Mouse (Mus musculus) intestine, embryonic 16.5 days (tissue): ENCODE measurements at regions not wholly inside any gene's neighbourhood (a gene's known extent, or its start where the extent isn't known, plus 50 kb on each side); places are given as distances from the start of the nearest gene placed in this dataset.

Experiments
- ATAC-seq: fragments of 200-750 bp; cut with Nextera tagmentation; 2 replicates; pipeline ENCODE4 v1.8.0; 2017; ENCODE audit warnings: moderate TSS enrichment, moderate library complexity
- H3K27ac ChIP-seq: fragments of 300-500 bp; sonication (generic); 2 replicates; pipeline ENCODE4 v1.5.1; 2014; ENCODE audit warnings: mild to moderate bottlenecking, low read length
- H3K27me3 ChIP-seq: fragments of 300-500 bp; sonication (generic); replicated peaks from 2 replicates; pipeline ENCODE4 v1.6.1; 2014; ENCODE audit warnings: low read length, control low read depth, mixed read lengths; ENCODE audit not compliant: control insufficient read depth, insufficient read depth
- H3K36me3 ChIP-seq: fragments of 300-500 bp; sonication (generic); 2 replicates; pipeline ENCODE4 v1.6.1; 2014; ENCODE audit warnings: low read length, control low read depth; ENCODE audit not compliant: control insufficient read depth, insufficient read depth
- H3K4me1 ChIP-seq: fragments of 300-500 bp; sonication (generic); 2 replicates; pipeline ENCODE4 v1.6.1; 2014; ENCODE audit warnings: low read length, control low read depth, mixed read lengths; ENCODE audit not compliant: control insufficient read depth, insufficient read depth
- H3K4me2 ChIP-seq: fragments of 300-500 bp; sonication (generic); 2 replicates; pipeline ENCODE4 v1.6.1; 2014; ENCODE audit warnings: low read depth, low read length, control low read depth
- H3K4me3 ChIP-seq: fragments of 300-500 bp; sonication (generic); 2 replicates; pipeline ENCODE4 v1.5.1; 2014; ENCODE audit warnings: mild to moderate bottlenecking, low read length
- H3K9ac ChIP-seq: fragments of 300-500 bp; sonication (generic); 2 replicates; pipeline ENCODE4 v1.6.1; 2014; ENCODE audit warnings: low read depth, low read length
- H3K9me3 ChIP-seq: fragments of 300-500 bp; sonication (generic); 2 replicates; pipeline ENCODE4 v1.6.1; 2016; ENCODE audit warnings: low read length, control low read depth; ENCODE audit not compliant: control insufficient read depth
- WGBS: fragments of 180-500 bp; shearing (Covaris S2); extraction: QIAGEN DNeasy Blood & Tissue Kit; methylation state at CpG from one replicate; pipeline ENCODE4 v1.1.7; 2014; 5-methylcytosine and 5-hydroxymethylcytosine counted together

DNA sequence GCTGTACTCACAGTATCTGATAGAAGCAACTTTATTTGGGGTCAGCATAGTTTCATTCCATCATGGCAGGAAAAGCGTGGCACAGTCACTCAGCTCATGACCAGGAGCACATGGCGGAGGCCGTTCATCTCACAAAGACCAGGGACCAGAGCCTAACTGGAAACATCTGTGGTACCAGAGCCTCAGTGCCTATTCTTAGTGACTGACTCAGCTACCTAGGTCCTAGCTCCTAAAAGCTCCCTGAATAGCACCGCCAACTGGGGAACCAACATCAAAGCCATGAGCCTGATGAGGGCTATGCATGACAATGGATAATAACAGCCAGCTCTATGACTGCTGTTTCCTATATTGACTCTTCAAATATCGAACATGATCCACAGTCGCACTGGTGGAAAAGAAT is 198.2 kb downstream of the Gm10260 start:
- ATAC-seq = no peak
- 87% methylated on average over 6 of the region's 6 CpGs for WGBS
- H3K4me3 ChIP-seq = no peak overlapping the region
- no peak overlapping the region for H3K9ac ChIP-seq
- no peak overlapping the region for H3K4me2 ChIP-seq
- no peaks in the 10 kb centered on the region for H3K27me3 ChIP-seq
- H3K36me3 ChIP-seq = no peaks in the 10 kb centered on the region
- H3K4me1 ChIP-seq = no peaks in the 10 kb centered on the region
- no peaks in the 10 kb centered on the region for H3K9me3 ChIP-seq
- no peak overlapping the region for H3K27ac ChIP-seq

GRCm38 (mm10) chr13:97560789-97561188 is 199.6 kb downstream of the Gm10260 start:
- 59% methylated on average over 1 of the region's 1 CpGs for WGBS
- Histone ChIP-seq H3K4me3 (no peak overlapping the region), H3K27ac (no peak overlapping the region), H3K9ac (no peak overlapping the region), H3K4me1 (no peaks in the 10 kb centered on the region), H3K27me3 (no peaks in the 10 kb centered on the region), H3K9me3 (no peaks in the 10 kb centered on the region), H3K36me3 (no peaks in the 10 kb centered on the region), H3K4me2 (no peak overlapping the region)
- ATAC-seq = no peak

DNA sequence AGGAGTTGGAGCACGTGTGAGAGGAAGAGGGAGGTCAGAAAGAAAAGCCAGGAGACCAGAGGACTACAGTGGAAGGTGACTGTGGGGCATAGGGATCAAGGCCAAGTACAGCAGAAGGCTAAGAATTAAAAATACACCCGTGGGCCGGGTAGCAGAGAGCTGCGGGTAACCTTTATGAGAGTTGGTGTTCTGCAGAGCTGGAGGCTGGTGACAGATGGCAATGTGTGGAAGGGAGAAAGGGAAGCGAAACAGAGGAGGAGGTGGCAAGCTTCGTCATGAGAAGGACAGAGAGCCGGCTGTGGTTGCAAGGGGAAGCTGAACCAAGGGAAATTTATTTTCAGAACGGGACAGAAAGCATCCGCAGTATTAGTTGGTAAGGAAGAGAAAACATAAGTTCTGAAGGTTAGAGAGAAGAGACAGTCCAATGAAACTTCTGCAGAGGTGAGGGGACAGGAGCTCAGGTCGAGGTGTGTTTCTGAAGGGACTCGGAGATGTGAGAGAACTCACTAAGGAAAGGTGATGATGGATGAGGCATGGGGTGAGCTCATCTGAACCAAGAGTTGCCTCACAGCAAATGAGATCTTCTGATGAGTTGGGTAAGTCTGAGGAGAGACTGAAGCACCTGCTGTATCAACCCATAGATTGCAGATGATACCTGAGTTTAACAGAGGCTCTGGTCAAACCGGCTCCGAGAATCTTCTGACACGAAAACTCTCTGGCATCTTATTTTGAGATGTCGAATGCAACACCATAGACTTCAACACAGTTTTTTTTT is 200.6 kb downstream of the Gm10260 start:
- H3K9me3 ChIP-seq = no peaks in the 10 kb centered on the region
- no peaks in the 10 kb centered on the region for H3K27me3 ChIP-seq
- H3K4me3 ChIP-seq = no peak overlapping the region
- H3K36me3 ChIP-seq = no peaks in the 10 kb centered on the region
- no peak overlapping the region for H3K9ac ChIP-seq
- H3K4me1 ChIP-seq = no peaks in the 10 kb centered on the region
- no peak for ATAC-seq
- H3K4me2 ChIP-seq = no peak overlapping the region
- WGBS = 87% methylated on average over 15 of the region's 15 CpGs
- H3K27ac ChIP-seq = no peak overlapping the region

DNA sequence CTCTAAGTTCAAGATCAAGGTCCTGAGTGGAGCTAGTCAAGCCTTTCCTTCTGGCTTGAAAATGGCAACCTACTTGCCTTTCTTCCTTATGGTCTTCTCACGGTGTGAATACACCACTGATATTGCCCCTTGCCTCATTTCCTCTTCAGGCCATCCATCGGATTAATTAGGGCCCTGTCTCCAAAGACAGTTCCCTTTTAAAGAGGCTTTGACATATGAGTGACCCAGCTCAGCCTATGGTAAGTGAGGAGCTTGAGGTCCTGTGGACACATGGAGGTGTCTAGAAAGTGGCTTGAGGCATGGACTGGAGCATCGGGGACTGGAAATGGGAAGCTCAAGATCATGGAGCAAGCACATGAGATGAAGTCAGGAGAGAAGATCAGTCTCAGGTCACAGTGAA is 201.5 kb downstream of the Gm10260 start:
- H3K9me3 ChIP-seq = no peaks in the 10 kb centered on the region
- no peak for ATAC-seq
- no peaks in the 10 kb centered on the region for H3K36me3 ChIP-seq
- H3K4me2 ChIP-seq = no peak overlapping the region
- no peak overlapping the region for H3K4me3 ChIP-seq
- H3K27ac ChIP-seq = no peak overlapping the region
- H3K4me1 ChIP-seq = 0 out of 2 replicates have a peak, but pooled peaks cover 2% of the 10 kb centered on the region
- 91% methylated on average over 3 of the region's 3 CpGs for WGBS
- H3K27me3 ChIP-seq = no peaks in the 10 kb centered on the region
- no peak overlapping the region for H3K9ac ChIP-seq

GRCm38 (mm10) chr13:97555312-97555711 is 205.1 kb downstream of the Gm10260 start:
- Histone ChIP-seq H3K4me2 (no peak overlapping the region), H3K4me3 (no peak overlapping the region), H3K9me3 (no peaks in the 10 kb centered on the region), H3K9ac (no peak overlapping the region), H3K4me1 (0 out of 2 replicates have a peak, but pooled peaks cover 2% of the 10 kb centered on the region), H3K27me3 (no peaks in the 10 kb centered on the region), H3K36me3 (no peaks in the 10 kb centered on the region), H3K27ac (no peak overlapping the region)
- 93% methylated on average over 3 of the region's 3 CpGs for WGBS
- no peak for ATAC-seq

DNA sequence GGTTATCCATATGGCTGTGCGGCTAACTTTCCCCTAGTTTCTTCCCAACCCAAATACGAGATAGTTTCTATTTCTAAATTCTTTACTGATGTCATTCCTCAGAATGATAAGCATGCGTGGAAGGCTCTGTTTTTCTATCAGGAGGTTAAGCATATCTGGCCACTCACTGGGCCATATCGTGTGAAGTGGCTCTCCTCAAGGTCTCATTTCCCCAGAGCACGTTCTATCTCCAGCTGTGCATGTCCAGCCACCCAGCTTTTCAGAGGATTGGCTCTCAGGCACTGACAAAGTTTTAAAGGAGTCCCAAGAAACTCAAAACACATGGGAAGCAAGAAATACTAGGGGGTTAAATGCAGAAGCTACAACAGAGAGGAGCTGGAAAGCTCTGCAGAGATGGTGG is 205.8 kb downstream of the Gm10260 start:
- no peak for ATAC-seq
- no peak overlapping the region for H3K27ac ChIP-seq
- H3K27me3 ChIP-seq = no peaks in the 10 kb centered on the region
- 54% methylated on average over 5 of the region's 5 CpGs for WGBS
- no peak overlapping the region for H3K9ac ChIP-seq
- no peaks in the 10 kb centered on the region for H3K36me3 ChIP-seq
- H3K9me3 ChIP-seq = no peaks in the 10 kb centered on the region
- H3K4me3 ChIP-seq = no peak overlapping the region
- no peak overlapping the region for H3K4me2 ChIP-seq
- H3K4me1 ChIP-seq = 0 out of 2 replicates have a peak, but pooled peaks cover 2% of the 10 kb centered on the region

DNA sequence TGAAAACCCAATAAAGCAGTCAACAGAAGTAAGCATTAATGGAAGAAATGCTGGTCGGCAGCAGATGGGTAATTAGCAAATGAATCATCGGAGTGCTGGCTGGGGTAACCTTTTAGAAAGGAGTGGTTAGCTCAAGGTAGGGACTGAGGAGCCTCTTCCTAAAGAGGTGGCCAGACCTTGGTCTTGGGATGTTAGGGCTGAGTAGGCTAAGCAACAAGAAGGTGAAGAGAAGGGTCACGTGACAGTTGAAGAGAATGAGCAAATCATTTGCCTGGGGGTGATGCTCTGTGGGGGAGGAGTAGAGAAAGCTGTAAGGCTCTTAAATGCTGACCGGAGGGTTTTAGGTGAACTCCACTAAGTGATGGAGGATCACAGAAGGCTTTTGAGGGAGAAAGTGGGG is 208.2 kb downstream of the Gm10260 start:
- no peak overlapping the region for H3K4me3 ChIP-seq
- 71% methylated on average over 4 of the region's 4 CpGs for WGBS
- ATAC-seq = no peak

DNA sequence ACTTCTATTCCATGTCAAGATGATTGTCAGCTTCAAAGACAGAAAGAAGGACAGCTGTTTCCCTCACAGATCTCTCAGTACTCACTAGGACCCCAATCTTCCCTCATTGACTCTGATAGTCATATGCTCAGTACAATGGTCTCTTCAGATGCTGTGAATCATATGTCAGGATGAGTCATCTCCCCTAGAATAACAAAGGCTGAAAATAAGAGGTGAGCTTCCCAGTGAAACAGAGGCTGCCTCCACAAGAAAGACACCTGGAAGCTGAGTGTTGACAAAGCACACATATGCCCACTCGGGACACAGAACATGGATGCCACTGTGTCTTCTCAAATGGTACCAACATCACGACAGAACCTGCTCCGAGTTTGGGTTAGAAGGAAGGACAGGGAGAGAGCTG is 209.6 kb downstream of the Gm10260 start:
- H3K4me3 ChIP-seq = no peak overlapping the region
- H3K4me1 ChIP-seq = peaks cover 28% of the 10 kb centered on the region
- no peaks in the 10 kb centered on the region for H3K9me3 ChIP-seq
- WGBS = 92% methylated on average over 3 of the region's 3 CpGs
- ATAC-seq = no peak
- no peaks in the 10 kb centered on the region for H3K27me3 ChIP-seq
- no peaks in the 10 kb centered on the region for H3K36me3 ChIP-seq
- H3K9ac ChIP-seq = no peak overlapping the region
- H3K4me2 ChIP-seq = no peak overlapping the region
- H3K27ac ChIP-seq = no peak overlapping the region

More for the DNA sequence above, 208.2 kb downstream of the Gm10260 start:
- H3K4me1 ChIP-seq = peaks cover 17% of the 10 kb centered on the region
- no peaks in the 10 kb centered on the region for H3K36me3 ChIP-seq
- no peaks in the 10 kb centered on the region for H3K9me3 ChIP-seq
- H3K4me2 ChIP-seq = no peak overlapping the region
- no peak overlapping the region for H3K27ac ChIP-seq
- H3K9ac ChIP-seq = no peak overlapping the region
- no peaks in the 10 kb centered on the region for H3K27me3 ChIP-seq

GRCm38 (mm10) chr13:97550172-97550571 is 210.3 kb downstream of the Gm10260 start:
- Histone ChIP-seq H3K27ac (no peak overlapping the region), H3K4me2 (no peak overlapping the region), H3K4me1 (peaks cover 28% of the 10 kb centered on the region), H3K27me3 (no peaks in the 10 kb centered on the region), H3K36me3 (no peaks in the 10 kb centered on the region), H3K9ac (no peak overlapping the region), H3K4me3 (no peak overlapping the region), H3K9me3 (no peaks in the 10 kb centered on the region)
- 85% methylated on average over 5 of the region's 5 CpGs for WGBS
- ATAC-seq = no peak

DNA sequence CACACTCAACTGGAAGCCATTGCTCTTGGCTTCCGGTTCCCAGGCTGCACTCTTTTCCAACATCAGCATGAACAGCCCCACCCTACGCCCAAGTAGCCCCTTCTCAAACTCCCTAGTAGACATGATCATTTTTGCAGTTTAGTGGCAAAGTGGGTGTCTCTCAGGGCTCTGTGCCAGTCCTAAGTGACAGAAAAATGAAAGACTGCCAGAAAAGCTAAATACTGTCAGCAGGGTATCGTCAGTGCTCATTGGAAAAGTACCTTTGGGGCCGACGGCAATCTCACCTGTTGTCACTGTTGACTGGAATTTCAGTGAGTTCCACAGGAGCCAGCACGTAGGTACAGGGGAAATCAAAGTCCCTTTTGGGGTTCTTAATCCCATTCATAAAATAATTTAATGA is 211.0 kb downstream of the Gm10260 start:
- no peak overlapping the region for H3K4me2 ChIP-seq
- 91% methylated on average over 6 of the region's 6 CpGs for WGBS
- no peak for ATAC-seq
- H3K4me3 ChIP-seq = no peak overlapping the region
- H3K36me3 ChIP-seq = no peaks in the 10 kb centered on the region
- H3K27ac ChIP-seq = peak overlapping the region; percentile 91
- H3K4me1 ChIP-seq = peaks cover 26% of the 10 kb centered on the region
- H3K9ac ChIP-seq = no peak overlapping the region
- H3K27me3 ChIP-seq = no peaks in the 10 kb centered on the region
- H3K9me3 ChIP-seq = no peaks in the 10 kb centered on the region
